Mouse (Mus musculus) CD4-positive, CD25-positive, alpha-beta regulatory T cell, adult 4 months (primary cell): Measurements from ENCODE around the gene Fars2. TPM values are rescaled to one million over a fixed set of nuclear protein-coding genes. Genes with fewer than 3 reads are reported as not detected.

ENCODE experiments used
- ATAC-seq: one replicate; pipeline ENCODE4 v1.8.0; 2017
- polyA plus RNA-seq, 2 experiments: library from polyadenylated mRNA; unstranded; fragments of 100-300 nt; shearing (Covaris generic); gene quantifications; one replicate each; pipeline ENCODE4 v1.2.1; 2017

Gene Fars2
- polyA plus RNA-seq, 2 experiments from 2014 or later, result 37.6 to 44.7 TPM

- ATAC-seq, result no peak
Observed at GRCm38 (mm10) chr13:36720297-36721017, 603.2 kb downstream of the Fars2 start.

- ATAC-seq, result no peak
Observed at GRCm38 (mm10) chr13:36722309-36722708, 605.1 kb downstream of the Fars2 start.

DNA sequence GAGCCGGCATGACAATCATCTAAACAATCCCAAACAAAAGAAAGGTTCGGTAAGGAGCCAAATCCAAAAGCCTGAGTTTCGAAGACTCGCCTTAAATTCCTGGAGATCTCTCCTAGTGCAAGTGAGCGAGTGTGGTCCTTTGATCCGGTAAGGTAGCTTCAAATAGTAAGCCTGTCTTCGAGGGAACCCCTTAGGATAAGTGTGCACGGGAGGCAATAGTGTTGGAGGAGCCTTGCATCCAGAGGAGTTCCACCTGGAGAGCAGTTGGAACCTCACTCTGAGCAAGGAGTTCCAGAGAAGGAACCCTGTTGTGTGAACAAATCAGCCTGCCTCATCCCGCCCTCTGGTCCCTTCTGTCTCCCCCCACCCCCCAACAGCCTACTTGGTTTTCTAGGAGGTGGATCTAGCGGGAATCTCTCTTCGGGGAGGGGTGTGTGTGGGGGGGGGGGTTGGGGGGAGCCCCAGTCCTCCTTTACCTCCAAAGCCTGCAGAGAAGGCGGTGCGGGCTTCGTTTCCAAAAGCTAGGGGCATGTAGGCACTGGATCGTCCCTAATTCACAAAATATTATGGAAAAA lies 606.6 kb downstream of the Fars2 start:
- no peak for ATAC-seq

- no peak for ATAC-seq
Observed at GRCm38 (mm10) chr13:36724533-36725470, 607.6 kb downstream of the Fars2 start.

DNA sequence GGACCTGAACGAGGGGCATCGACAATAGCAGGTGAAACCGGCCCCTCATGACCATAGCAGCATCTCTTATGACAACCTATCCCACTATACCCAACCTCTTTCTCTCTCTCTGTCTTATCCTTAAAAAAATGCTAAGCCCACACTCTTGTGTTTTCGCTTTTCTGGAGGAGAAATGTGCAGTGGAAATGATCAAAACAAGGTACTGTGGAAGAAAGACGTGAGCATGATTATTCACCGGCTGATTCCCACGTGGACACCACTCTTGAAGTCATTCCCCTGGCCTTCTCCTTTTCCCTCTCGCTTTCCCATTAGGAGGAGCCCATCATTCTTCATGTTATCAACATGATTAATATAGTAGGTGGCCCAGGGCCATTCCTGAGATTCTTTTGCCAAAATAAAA lies 608.7 kb downstream of the Fars2 start:
- no peak for ATAC-seq

- ATAC-seq, result no peak
Observed at GRCm38 (mm10) chr13:36726551-36726950, 609.3 kb downstream of the Fars2 start.

DNA sequence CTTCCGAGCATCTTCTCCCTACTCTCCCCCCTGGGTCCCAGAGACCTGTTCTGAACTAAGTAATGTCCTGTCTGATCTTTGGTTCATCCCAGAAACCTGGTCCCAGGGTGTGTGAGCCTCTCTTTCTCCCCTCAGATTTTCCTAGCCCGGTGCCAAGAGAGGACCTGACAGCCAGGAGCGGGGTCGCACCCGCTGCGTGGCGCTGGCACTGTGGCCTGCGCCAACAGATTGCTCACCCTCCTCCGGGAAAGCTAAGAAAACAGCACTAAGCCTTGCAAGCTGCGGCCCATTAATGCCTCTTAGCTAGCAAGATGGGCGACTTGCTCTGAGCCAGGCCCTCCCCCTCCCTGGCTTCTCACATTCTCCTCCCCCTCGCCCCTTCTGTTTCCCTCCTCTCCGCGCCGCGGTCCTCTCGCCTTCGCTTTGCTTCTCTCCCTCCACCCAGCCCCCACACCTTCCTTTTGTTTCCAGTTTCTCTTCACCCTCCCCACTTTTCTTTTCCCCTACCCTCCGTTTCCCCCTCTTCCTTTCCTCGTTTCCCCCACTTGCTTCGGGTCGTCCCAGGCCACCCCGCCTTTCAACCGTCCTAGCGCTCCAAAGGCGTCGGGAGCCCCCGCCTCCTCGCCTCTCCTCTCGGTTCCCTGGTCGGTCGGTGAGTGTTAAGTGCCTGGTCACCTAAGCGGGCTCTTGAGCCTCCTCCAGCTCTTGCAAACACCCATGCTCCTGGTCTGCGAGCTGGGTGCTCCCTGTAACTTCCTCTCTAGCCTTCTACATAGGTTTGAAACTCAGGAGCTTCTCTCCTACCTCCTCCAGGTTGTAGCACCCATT lies 610.0 kb downstream of the Fars2 start:
- peak; percentile 53 for ATAC-seq

DNA sequence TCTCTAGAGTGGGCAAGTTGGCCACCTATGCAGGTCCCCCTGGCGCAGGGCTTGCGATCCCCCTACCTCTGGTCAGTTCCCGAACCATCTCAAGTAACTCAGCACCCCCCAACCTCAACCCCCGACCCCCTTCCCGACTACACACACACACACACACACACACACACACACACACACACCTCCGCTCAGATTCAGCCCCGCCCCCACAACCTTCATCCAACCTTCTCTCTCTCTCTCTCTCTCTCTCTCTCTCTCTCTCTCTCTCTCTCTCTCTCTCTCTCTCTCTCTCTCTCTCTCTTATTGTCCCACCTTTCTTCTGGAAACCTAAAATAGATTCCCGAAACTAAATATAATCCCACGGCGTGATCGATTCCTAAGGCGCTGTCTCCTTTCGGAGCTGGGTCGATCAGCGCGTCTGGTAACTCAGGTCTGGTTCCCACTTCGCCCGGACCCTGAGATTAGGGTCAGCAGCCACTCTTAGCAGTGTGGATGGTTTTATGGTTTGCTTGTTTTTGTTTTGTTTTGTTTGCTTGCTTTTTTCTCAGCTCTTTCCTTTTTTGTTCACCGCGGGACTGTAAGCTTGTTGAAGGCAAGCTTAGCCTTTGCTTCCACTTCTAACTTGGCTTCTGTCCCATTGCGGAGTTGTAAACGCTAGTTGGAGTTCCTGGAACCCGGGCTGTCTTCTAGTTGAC lies 610.7 kb downstream of the Fars2 start:
- ATAC-seq, result no peak

- no peak for ATAC-seq
Observed at GRCm38 (mm10) chr13:36728509-36728908, 611.3 kb downstream of the Fars2 start.

DNA sequence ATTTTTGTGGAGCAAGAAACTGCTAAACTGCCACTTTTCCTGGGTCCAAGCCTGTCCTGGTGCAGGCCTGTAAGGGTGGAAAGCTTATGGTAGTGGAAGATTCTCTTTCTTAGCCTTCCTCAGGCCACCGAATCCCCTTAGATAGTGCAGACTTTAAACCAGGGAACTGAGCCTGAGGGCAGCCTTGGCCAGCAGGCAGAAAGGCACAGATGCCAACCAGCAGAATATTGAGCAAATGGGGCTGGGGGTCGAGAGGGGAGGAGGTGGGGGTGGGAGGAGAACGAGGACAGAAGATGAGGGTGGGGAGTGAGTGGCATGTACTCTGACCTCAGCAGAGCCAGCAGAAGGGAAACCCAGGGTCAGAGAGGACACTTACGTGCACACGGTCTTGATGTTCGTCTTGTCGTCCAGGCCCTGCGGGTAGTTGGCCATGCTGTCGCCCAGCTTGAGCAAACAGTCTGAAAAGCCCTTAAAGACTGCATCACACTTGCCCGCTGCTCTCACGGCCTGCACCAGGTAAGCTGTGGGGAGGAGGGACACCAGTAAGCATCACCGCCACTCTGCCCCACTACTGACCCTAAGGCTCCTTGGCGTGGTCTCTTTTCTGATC lies 612.6 kb downstream of the Fars2 start:
- no peak for ATAC-seq

DNA sequence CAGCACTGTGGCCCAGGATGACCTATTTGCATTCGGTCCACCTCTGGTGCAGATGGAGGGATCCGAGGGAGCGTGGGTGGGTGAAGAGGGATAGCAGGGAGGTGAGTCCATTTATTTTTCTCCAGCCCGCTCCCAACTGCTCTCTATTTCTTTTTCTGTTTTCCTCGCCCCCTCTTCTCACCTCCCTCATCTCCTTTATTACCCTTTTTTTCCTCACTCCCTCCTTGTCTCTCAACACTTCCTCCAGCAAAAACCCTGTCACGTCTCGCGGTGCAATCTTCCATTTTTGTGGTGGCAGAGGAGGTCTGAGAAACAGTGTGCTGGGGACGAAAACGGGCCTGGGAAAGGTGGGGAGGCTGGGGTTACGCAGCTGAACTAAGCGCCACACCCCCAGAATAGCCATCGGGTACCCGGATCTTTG lies 613.1 kb downstream of the Fars2 start:
- ATAC-seq, result no peak

- ATAC-seq, result peak; percentile 51
Observed at GRCm38 (mm10) chr13:36731016-36731930, 614.1 kb downstream of the Fars2 start.

DNA sequence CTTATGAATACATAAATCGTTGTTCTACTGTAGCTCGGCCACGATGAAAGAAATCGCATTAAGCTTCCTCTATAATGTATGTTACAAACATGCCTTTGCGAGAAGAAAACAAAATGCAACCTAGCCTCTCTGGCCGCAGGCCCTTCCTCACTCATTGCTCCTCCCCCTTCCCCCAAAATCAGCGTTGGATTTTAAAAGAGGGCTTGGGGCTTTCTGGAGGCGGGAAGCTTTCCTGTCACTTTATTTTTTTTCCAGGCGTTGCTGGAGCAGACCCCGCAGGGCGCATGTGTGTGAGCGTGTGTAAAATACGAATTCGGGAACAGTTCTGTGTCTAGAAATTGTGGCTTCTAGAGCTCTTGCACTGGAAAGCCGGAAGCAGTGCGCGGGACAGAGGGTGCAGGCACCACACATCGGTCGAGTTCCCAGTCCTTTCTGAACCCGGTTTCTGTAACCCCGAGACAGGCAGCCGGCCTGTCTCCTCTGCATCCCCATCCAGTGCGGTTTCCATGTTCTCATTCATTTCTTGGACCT lies 614.8 kb downstream of the Fars2 start:
- ATAC-seq, result no peak

- no peak for ATAC-seq
Observed at GRCm38 (mm10) chr13:36732891-36733490, 615.8 kb downstream of the Fars2 start.

DNA sequence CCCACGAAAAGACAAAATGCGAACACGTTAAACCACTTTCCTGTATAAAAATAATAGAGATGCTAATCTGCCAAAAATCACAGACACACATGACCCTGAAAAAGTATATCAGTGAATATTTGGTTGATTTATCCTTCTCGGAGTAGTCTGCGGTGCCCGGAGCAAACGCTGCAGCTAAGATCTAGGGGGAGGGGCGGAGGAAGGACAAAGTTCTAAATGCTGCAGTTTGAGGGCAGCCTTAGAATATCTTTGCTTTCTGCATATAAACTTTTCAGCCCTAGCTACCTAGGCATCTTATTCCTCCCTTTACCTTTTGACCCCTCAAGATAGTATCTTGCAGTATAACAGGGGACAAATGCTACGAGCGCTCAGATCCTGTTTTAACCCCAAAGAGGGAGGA lies 616.4 kb downstream of the Fars2 start:
- no peak for ATAC-seq

- no peak for ATAC-seq
Observed at GRCm38 (mm10) chr13:36733989-36734690, 616.9 kb downstream of the Fars2 start.

GRCm38 (mm10) chr13:36734731-36735571 lies 617.7 kb downstream of the Fars2 start, which contains the start of gene Nrn1:
Gene Nrn1 (minus strand): TSS chr13:36735131.
- ATAC-seq, result peak; percentile 30
